Mouse (Mus musculus) G1E (cell line): ENCODE results near the gene Prkca. TPM values are rescaled to one million over a fixed set of nuclear protein-coding genes. Genes with fewer than 3 reads are reported as not detected.

Experiments used
- ATAC-seq: 2 replicates; pipeline ENCODE4 v1.8.0; 2016; ENCODE audit warnings: mild to moderate bottlenecking; ENCODE audit not compliant: insufficient number of reproducible peaks, poor library complexity, low FRiP score, severe bottlenecking; ENCODE audit errors: extremely low read depth
- DNase-seq: peaks from one replicate; pipeline ENCODE4 v3.0.0; 2012; ENCODE audit warnings: low spot score
- H3K27me3 ChIP-seq: 2 replicates; pipeline ENCODE4 v1.6.1; 2012; ENCODE audit warnings: mild to moderate bottlenecking, low read length, inconsistent platforms; ENCODE audit not compliant: insufficient read depth
- H3K36me3 ChIP-seq: replicated peaks from 2 replicates; pipeline ENCODE3; 2012; ENCODE audit warnings: mild to moderate bottlenecking, inconsistent platforms
- H3K4me1 ChIP-seq: 2 replicates; pipeline ENCODE4 v1.6.1; 2012; ENCODE audit warnings: low read depth, low read length, inconsistent platforms, mixed read lengths; ENCODE audit not compliant: insufficient read depth
- H3K4me3 ChIP-seq: 2 replicates; pipeline ENCODE4 v1.5.1; 2012; ENCODE audit warnings: low read depth, mild to moderate bottlenecking, inconsistent platforms, low read length, moderate library complexity, mixed read lengths
- H3K9me3 ChIP-seq: replicated peaks from 2 replicates; pipeline ENCODE4 v1.6.1; 2012; ENCODE audit warnings: inconsistent platforms
- CTCF ChIP-seq: IDR thresholded peaks from 2 replicates; pipeline ENCODE4 v1.5.1; 2012; ENCODE audit warnings: low read depth, low read length, inconsistent platforms, mixed read lengths
- GATA1 ChIP-seq: IDR thresholded peaks from 2 replicates; pipeline ENCODE4 v1.6.1; 2012; ENCODE audit warnings: borderline replicate concordance, low read length, inconsistent platforms, mixed read lengths
- GATA2 ChIP-seq: IDR thresholded peaks from 2 replicates; pipeline ENCODE4 v1.6.1; 2012; ENCODE audit warnings: low read depth, low read length, inconsistent platforms, borderline replicate concordance
- POLR2AphosphoS5 ChIP-seq: IDR thresholded peaks from 2 replicates; pipeline ENCODE4 v1.6.1; 2012; ENCODE audit warnings: low read depth, low read length, inconsistent platforms; ENCODE audit not compliant: insufficient replicate concordance
- TAL1 ChIP-seq: conservative IDR thresholded peaks from 2 replicates; pipeline ENCODE4 v1.6.1; 2012; ENCODE audit warnings: low read depth, low read length, inconsistent platforms, mixed read lengths
- polyA plus RNA-seq: library from polyadenylated mRNA; stranded (reverse); fragments of >175 nt; gene quantifications from 2 replicates; pipeline ENCODE4 v1.2.3, GENCODE M21; 2012
- total RNA-seq, 2 experiments: library from RNA; stranded (forward) in 1 of 2; stranded (reverse) in 1 of 2; fragments of 200-1000 nt in 1 of 2; fragments of >200 nt in 1 of 2; fragmentation: Nextera tagmentation in 1 of 2; gene quantifications; 2 replicates each; pipeline ENCODE4 v1.2.3; 2014 to 2017

The Prkca gene
- total and polyA plus RNA-seq, 3 experiments, result 0.11 TPM; not detected in 2

DNA sequence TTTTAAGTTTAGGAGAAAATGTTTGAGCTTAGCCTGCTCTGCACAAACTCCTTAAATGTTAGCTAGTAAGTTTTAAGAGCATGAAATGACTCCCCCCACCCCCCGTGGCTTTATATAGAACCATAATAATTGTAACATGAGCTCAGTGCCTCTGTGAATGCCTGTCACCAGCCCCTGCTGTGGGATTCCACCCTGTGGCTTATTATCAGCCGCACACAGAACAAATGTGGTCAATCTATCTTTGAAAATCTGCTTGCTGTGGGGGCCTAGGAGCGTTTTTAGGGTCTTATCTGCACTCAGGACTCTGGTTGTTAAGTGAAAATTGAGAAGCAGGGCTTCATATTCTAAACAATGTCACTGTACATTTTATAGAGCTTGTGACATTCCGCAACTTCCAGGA is 195.2 kb downstream of the Prkca start:
- DNase-seq (peak; percentile 21), ATAC-seq (peak; percentile 75)
- H3K4me1 ChIP-seq, result peaks cover 15% of the 10 kb centered on the region
- H3K4me3 ChIP-seq, result no peak overlapping the region
- H3K36me3 ChIP-seq, result no peaks in the 10 kb centered on the region
- TF ChIP-seq TAL1 (peak; percentile 78), GATA2 (no peak), CTCF (no peak), POLR2AphosphoS5 (no peak)
- H3K27me3 ChIP-seq, result no peaks in the 10 kb centered on the region; the same call in 1 of the 2 replicates
- peaks cover 36% of the 10 kb centered on the region for H3K9me3 ChIP-seq

DNA sequence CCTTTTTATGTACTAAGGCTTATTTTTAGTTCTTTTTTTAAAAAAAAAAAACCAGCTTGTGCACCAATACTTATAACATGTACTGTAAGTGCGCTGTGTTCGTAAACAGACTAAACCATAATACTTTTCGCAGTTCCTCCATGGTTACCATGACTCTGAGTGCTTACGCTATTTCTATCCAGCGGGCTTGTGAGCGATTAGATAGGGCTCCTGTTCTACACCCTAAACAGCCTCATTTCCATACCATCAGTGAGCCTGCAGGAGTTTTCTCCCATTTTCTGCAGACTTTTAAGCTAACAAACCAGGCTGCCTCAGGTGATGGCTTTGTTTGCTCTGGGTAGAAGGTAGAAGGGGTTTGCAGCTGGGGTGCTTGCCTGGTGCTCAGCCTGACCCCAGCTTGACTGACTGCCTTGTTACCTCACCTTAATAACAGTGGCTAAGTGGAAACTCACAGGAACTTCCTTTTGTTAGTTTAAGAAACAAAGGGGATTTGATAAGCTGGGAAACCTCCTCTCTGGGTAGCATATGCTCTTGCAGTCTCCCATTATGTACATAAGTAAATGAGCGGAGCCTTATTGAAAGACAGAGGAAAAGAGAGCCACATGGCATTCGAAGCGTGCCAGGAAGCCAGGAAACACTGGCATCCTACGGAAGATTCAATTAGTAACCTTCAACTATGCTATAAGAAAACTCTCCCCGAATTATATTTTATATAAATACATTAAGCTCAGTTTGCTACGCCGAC is 197.8 kb downstream of the Prkca start:
- DNase-seq, result no peak
- H3K4me3 ChIP-seq, result no peak overlapping the region
- ATAC-seq, result no peak
- no peaks in the 10 kb centered on the region for H3K36me3 ChIP-seq
- peaks cover 23% of the 10 kb centered on the region for H3K9me3 ChIP-seq
- TF ChIP-seq CTCF (no peak), GATA2 (no peak), GATA1 (no peak), POLR2AphosphoS5 (no peak), TAL1 (no peak)
- no peaks in the 10 kb centered on the region for H3K27me3 ChIP-seq
- H3K4me1 ChIP-seq, result peaks cover 15% of the 10 kb centered on the region

DNA sequence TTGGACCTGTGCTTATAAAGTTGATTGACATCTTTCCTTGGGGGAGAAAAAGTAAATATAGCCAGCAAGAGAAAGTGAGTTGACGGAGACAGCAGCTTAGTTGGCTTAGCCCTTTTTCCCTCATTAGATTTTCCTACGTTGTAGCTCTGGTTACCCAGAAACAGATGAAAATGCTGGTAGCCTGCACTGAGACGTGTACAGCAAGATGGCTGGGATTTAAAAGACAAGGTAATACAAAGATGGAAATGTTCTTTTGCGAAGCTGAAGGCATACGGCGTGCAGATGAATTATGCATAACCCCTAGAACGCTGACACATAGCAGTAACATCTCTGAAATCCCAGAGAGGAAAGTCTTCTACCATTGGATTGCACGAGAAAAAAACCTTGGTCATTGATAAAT is 198.6 kb downstream of the Prkca start:
- DNase-seq (no peak), ATAC-seq (no peak)
- TF ChIP-seq GATA2, result no peak
- H3K27me3 ChIP-seq, result no peaks in the 10 kb centered on the region
- no peaks in the 10 kb centered on the region for H3K36me3 ChIP-seq
- peaks cover 7% of the 10 kb centered on the region for H3K4me1 ChIP-seq
- peaks cover 23% of the 10 kb centered on the region for H3K9me3 ChIP-seq
- H3K4me3 ChIP-seq, result no peak overlapping the region

DNA sequence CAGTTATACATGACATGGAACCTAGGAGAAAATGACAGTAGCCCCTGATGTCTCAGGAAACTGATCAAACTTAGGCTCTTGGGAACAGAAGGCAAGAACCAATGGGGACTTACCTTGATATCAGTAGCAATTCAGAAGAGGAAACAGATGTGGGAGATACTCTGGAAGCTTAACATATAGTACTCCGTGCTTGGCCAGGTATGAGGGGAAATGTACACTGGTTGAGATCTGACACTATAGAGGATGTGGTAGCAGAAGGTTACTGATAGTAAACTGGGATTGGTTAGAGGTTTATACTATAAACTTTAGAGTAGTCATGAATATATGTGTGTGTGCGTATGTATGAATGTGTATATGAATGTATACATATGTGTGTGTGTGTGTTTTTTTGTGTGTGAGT is 200.0 kb downstream of the Prkca start:
- TF ChIP-seq GATA1 (no peak), GATA2 (no peak), POLR2AphosphoS5 (no peak), TAL1 (no peak), CTCF (no peak)
- Histone ChIP-seq H3K27me3 (no peaks in the 10 kb centered on the region), H3K4me3 (no peak overlapping the region), H3K9me3 (peaks cover 21% of the 10 kb centered on the region), H3K4me1 (peaks cover 4% of the 10 kb centered on the region; the same call in 1 of the 2 replicates), H3K36me3 (no peaks in the 10 kb centered on the region)
- DNase-seq (no peak), ATAC-seq (no peak)

DNA sequence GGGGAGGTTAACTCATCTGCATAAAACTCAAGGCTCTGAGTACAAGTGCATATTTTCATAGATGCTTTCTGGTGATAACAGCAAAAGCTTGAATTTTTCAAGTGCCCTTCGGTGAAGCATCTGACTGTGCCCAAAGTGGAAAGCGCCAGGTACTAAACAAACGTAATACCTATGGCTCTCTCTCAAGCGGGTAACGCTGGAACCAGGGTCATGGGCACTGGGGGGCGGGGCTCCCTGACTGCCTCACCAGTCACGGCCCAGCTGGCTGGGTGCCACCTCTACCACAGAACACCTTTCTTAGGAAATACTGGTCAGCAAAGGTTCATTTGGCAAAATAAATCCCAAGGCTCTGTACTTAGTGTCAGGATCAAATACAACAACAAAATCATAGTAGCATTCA is 203.7 kb downstream of the Prkca start:
- TF ChIP-seq GATA1, result no peak
- no peak for TF ChIP-seq GATA2
- TF ChIP-seq POLR2AphosphoS5, result no peak
- TF ChIP-seq CTCF, result no peak
- TF ChIP-seq TAL1, result no peak
- no peaks in the 10 kb centered on the region; the same call in 1 of the 2 replicates for H3K4me1 ChIP-seq
- H3K27me3 ChIP-seq, result peaks cover 4% of the 10 kb centered on the region; the same call in 1 of the 2 replicates
- DNase-seq (no peak), ATAC-seq (no peak)
- peaks cover 20% of the 10 kb centered on the region for H3K9me3 ChIP-seq
- no peak overlapping the region for H3K4me3 ChIP-seq
- H3K36me3 ChIP-seq, result no peaks in the 10 kb centered on the region

DNA sequence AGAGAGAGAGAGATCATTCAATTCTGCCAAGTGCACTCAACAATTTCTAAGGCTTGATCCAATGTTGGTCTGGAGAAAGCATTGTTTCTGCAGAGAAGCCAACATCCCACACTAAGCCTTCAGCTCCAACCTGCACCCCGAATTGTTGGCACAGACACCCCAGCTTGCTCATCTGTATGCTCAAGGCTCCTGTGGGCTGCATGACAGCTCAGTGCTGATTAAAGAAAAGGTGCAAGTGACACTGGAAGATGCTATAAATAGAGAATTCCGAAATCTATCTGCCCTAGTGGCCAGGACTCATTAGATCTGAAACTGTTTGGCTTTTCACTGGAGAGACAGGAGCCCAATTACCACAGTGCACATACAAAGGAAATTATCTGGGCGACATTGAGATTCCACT is 207.4 kb downstream of the Prkca start:
- no peak for ATAC-seq
- no peaks in the 10 kb centered on the region; the same call in 1 of the 2 replicates for H3K4me1 ChIP-seq
- H3K4me3 ChIP-seq, result no peak overlapping the region
- peaks cover 22% of the 10 kb centered on the region for H3K9me3 ChIP-seq
- DNase-seq, result no peak
- peaks cover 4% of the 10 kb centered on the region; the same call in 1 of the 2 replicates for H3K27me3 ChIP-seq
- TF ChIP-seq GATA1 (no peak), CTCF (no peak), GATA2 (no peak), POLR2AphosphoS5 (no peak), TAL1 (no peak)
- no peaks in the 10 kb centered on the region for H3K36me3 ChIP-seq
